Mouse (Mus musculus) cerebellum, adult 2 months (tissue): Measurements from ENCODE around the gene Tmem40. TPM values are rescaled to one million over a fixed set of nuclear protein-coding genes. Genes with fewer than 3 reads are reported as not detected.

ENCODE experiments used
- DNase-seq, 2 experiments: peaks; one replicate each; pipeline ENCODE4 v3.0.0; 2021
- H3K27ac ChIP-seq: fragments of 200-500 bp; 2 replicates; pipeline ENCODE4 v1.5.1; 2012; ENCODE audit warnings: low read length, control low read depth, inconsistent platforms; ENCODE audit not compliant: insufficient read depth
- H3K27me3 ChIP-seq: fragments of 200-500 bp; 2 replicates; pipeline ENCODE4 v1.6.1; 2012; ENCODE audit warnings: inconsistent platforms, mild to moderate bottlenecking, low read length, moderate library complexity; ENCODE audit not compliant: control insufficient read depth, insufficient read depth
- H3K4me1 ChIP-seq: fragments of 200-500 bp; 2 replicates; pipeline ENCODE4 v1.6.1; 2011; ENCODE audit warnings: low read length; ENCODE audit not compliant: control insufficient read depth, insufficient read depth
- H3K4me3 ChIP-seq: fragments of 200-500 bp; replicated peaks from 2 replicates; pipeline ENCODE3; 2011; ENCODE audit warnings: mild to moderate bottlenecking, low read depth, low read length, control low read depth; ENCODE audit not compliant: insufficient read depth
- CTCF ChIP-seq: fragments of 200-500 bp; IDR thresholded peaks from 2 replicates; pipeline ENCODE4 v1.5.1; 2011; ENCODE audit warnings: low read depth, mild to moderate bottlenecking, control low read depth, low read length, moderate library complexity, borderline replicate concordance; ENCODE audit not compliant: insufficient read depth
- POLR2A ChIP-seq: fragments of 200-500 bp; IDR thresholded peaks from 2 replicates; pipeline ENCODE4 v1.6.1; 2011; ENCODE audit warnings: low read length, control low read depth, borderline replicate concordance; ENCODE audit not compliant: insufficient read depth
- WGBS: fragments of 180-500 bp; shearing (Covaris S2); methylation state at CpG from one replicate; pipeline ENCODE4 v1.1.7; 2018; 5-methylcytosine and 5-hydroxymethylcytosine counted together
- polyA plus RNA-seq: library from polyadenylated mRNA; depleted of rRNA; stranded (reverse); fragments of >200 nt; gene quantifications from 2 replicates; pipeline ENCODE4 v1.2.3, GENCODE M21; 2012

Gene Tmem40
- polyA plus RNA-seq, 1 experiment: 3.5 TPM

GRCm38 (mm10) chr6:115773966-115774413 lies 11.8 kb upstream of the Tmem40 start:
- peak; percentile 22 to 48 for DNase-seq
- 6% methylated on average over 14 of the region's 14 CpGs for WGBS
- no peaks in the 10 kb centered on the region for H3K27me3 ChIP-seq
- peak overlapping the region; percentile 19 for H3K4me3 ChIP-seq
- peaks cover 13% of the 10 kb centered on the region; the same call in 1 of the 2 replicates for H3K4me1 ChIP-seq
- TF ChIP-seq POLR2A: no peak
- no peak for TF ChIP-seq CTCF
- no peak overlapping the region for H3K27ac ChIP-seq

GRCm38 (mm10) chr6:115772604-115773003 lies 10.4 kb upstream of the Tmem40 start:
- TF ChIP-seq POLR2A: no peak
- TF ChIP-seq CTCF: peak; percentile 23; the same call in 1 of the 2 replicates
- Histone ChIP-seq H3K4me3 (no peak overlapping the region), H3K27me3 (no peaks in the 10 kb centered on the region), H3K27ac (no peak overlapping the region), H3K4me1 (peaks cover 13% of the 10 kb centered on the region; the same call in 1 of the 2 replicates)
- DNase-seq: no peak
- 67% methylated on average over 1 of the region's 1 CpGs for WGBS

GRCm38 (mm10) chr6:115772201-115772600 lies 10.0 kb upstream of the Tmem40 start:
- TF ChIP-seq POLR2A: no peak
- TF ChIP-seq CTCF: no peak
- H3K4me3 ChIP-seq: no peak overlapping the region
- no peak for DNase-seq
- peaks cover 13% of the 10 kb centered on the region; the same call in 1 of the 2 replicates for H3K4me1 ChIP-seq
- H3K27ac ChIP-seq: no peak overlapping the region
- WGBS: 79% methylated on average over 6 of the region's 6 CpGs
- H3K27me3 ChIP-seq: no peaks in the 10 kb centered on the region

- TF ChIP-seq CTCF: no peak
- no peak for TF ChIP-seq POLR2A
- no peak overlapping the region for H3K27ac ChIP-seq
- WGBS: 59% methylated on average over 4 of the region's 4 CpGs
- DNase-seq: no peak
- H3K27me3 ChIP-seq: no peaks in the 10 kb centered on the region
- H3K4me3 ChIP-seq: no peak overlapping the region
- peaks cover 7% of the 10 kb centered on the region; the same call in 1 of the 2 replicates for H3K4me1 ChIP-seq
Observed at GRCm38 (mm10) chr6:115770852-115771251, 8.6 kb upstream of the Tmem40 start.

- DNase-seq: no peak
- H3K27ac ChIP-seq: no peak overlapping the region
- TF ChIP-seq CTCF (no peak), POLR2A (no peak)
- peaks cover under 1% of the 10 kb centered on the region; the same call in 1 of the 2 replicates for H3K4me1 ChIP-seq
- H3K4me3 ChIP-seq: no peak overlapping the region
- H3K27me3 ChIP-seq: no peaks in the 10 kb centered on the region
- 80% methylated on average over 20 of the region's 20 CpGs for WGBS
Observed at GRCm38 (mm10) chr6:115770059-115770670, 8.0 kb upstream of the Tmem40 start.

- no peak for DNase-seq
- no peak for TF ChIP-seq POLR2A
- no peak for TF ChIP-seq CTCF
- Histone ChIP-seq H3K27me3 (no peaks in the 10 kb centered on the region), H3K4me1 (no peaks in the 10 kb centered on the region), H3K4me3 (no peak overlapping the region), H3K27ac (no peak overlapping the region)
- WGBS: 99% methylated on average over 4 of the region's 4 CpGs
Observed at GRCm38 (mm10) chr6:115768207-115768606, 6.0 kb upstream of the Tmem40 start.

GRCm38 (mm10) chr6:115767357-115767756 lies 5.1 kb upstream of the Tmem40 start:
- TF ChIP-seq POLR2A (no peak), CTCF (no peak)
- WGBS: 55% methylated on average over 9 of the region's 9 CpGs
- no peak overlapping the region for H3K4me3 ChIP-seq
- no peaks in the 10 kb centered on the region for H3K27me3 ChIP-seq
- H3K4me1 ChIP-seq: no peaks in the 10 kb centered on the region
- no peak overlapping the region for H3K27ac ChIP-seq
- no peak for DNase-seq

- no peaks in the 10 kb centered on the region for H3K27me3 ChIP-seq
- 22% methylated on average over 7 of the region's 7 CpGs for WGBS
- no peak overlapping the region for H3K27ac ChIP-seq
- TF ChIP-seq POLR2A (no peak), CTCF (no peak)
- no peaks in the 10 kb centered on the region for H3K4me1 ChIP-seq
- no peak overlapping the region for H3K4me3 ChIP-seq
- DNase-seq: peak in 1 of 2 experiments; percentile 12
Observed at GRCm38 (mm10) chr6:115764179-115764578, 2.0 kb upstream of the Tmem40 start.
